20 mouse cellular contexts compared by ENCODE assay signal in genomic region chr2:65121012-65121411, GRCm38 (mm10).
DNase-seq lines count a peak whose midpoint lies in the region; ATAC-seq and TF ChIP-seq lines count a peak whose summit lies in the region.
"Had no signal": no experiment of that assay in that cellular context is flagged by ENCODE, and none has a peak within 500 bp of the region (broad histone marks: within the 10 kb centered on the region; RNA-seq: fewer than 3 reads in every experiment).

No protein-coding gene starts in this region.

- TF ChIP-seq CTCF in liver, postnatal 0 days (IDR thresholded peaks at IDR 0.05; ENCODE audit: low read depth): no peak
- no peak for TF ChIP-seq CTCF in embryonic fibroblast, embryonic 13.5 days (IDR thresholded peaks at IDR 0.05; ENCODE audit: borderline replicate concordance, insufficient read depth, low read length)

- TF ChIP-seq EP300 in liver, postnatal 0 days (IDR thresholded peaks at IDR 0.05; ENCODE audit: low read depth): no peak

- no peak for TF ChIP-seq POLR2A in embryonic fibroblast, embryonic 13.5 days (IDR thresholded peaks at IDR 0.05; ENCODE audit: low read depth, low read length)

- H3K9me3 ChIP-seq in liver, postnatal 0 days (ENCODE audit: low read length): no peaks in the 10 kb centered on the region
- no peaks in the 10 kb centered on the region for H3K9me3 ChIP-seq in liver, embryonic 12.5 days (replicated peaks)
- H3K9me3 ChIP-seq: embryonic facial prominence, embryonic 13.5 days; hindbrain, embryonic 12.5 days; intestine, embryonic 15.5 days; limb, embryonic 12.5 days; liver, embryonic 13.5 days; midbrain, embryonic 13.5 days had no signal

- no peaks in the 10 kb centered on the region for H3K27me3 ChIP-seq in liver, postnatal 0 days (ENCODE audit: insufficient read depth, low read length)
- H3K27me3 ChIP-seq in liver, embryonic 12.5 days (replicated peaks): no peaks in the 10 kb centered on the region
- H3K27me3 ChIP-seq: embryonic facial prominence, embryonic 13.5 days; hindbrain, embryonic 12.5 days; intestine, embryonic 15.5 days; limb, embryonic 12.5 days; liver, embryonic 13.5 days; midbrain, embryonic 13.5 days had no signal

- no peak overlapping the region for H3K9ac ChIP-seq in liver, postnatal 0 days (replicated peaks)
- H3K9ac ChIP-seq in liver, embryonic 12.5 days: no peak overlapping the region
- H3K9ac ChIP-seq: embryonic facial prominence, embryonic 13.5 days; hindbrain, embryonic 12.5 days; intestine, embryonic 15.5 days; limb, embryonic 12.5 days; liver, embryonic 13.5 days; midbrain, embryonic 13.5 days had no signal

- no peak for DNase-seq in liver, postnatal 0 days
- peak; percentile 58 for DNase-seq in NIH3T3 (ENCODE audit: low read depth)
- DNase-seq in urinary bladder, postnatal 4 days (ENCODE audit: low spot score in 2 of 2): no peak
- no peak for DNase-seq in kidney, postnatal 4 days
- DNase-seq: adrenal gland, postnatal 25 days; gastrocnemius, postnatal 36 days; liver, embryonic 13.5 days; lung, adult 2 months had no signal

- no peak overlapping the region for H3K4me2 ChIP-seq in liver, postnatal 0 days (ENCODE audit: low read depth, low read length)
- no peak overlapping the region for H3K4me2 ChIP-seq in liver, embryonic 12.5 days
- H3K4me2 ChIP-seq: embryonic facial prominence, embryonic 13.5 days; hindbrain, embryonic 12.5 days; intestine, embryonic 15.5 days; limb, embryonic 12.5 days; liver, embryonic 13.5 days; midbrain, embryonic 13.5 days had no signal

- ATAC-seq in liver, postnatal 0 days: peak; percentile 75
- ATAC-seq in liver, embryonic 12.5 days: no peak
- ATAC-seq: forebrain, embryonic 14.5 days; hindbrain, postnatal 0 days; intestine, embryonic 15.5 days; midbrain, embryonic 13.5 days had no signal

- H3K4me3 ChIP-seq in liver, postnatal 0 days (ENCODE audit: low read depth, low read length): no peak overlapping the region
- H3K4me3 ChIP-seq in liver, embryonic 12.5 days: no peak overlapping the region
- no peak overlapping the region for H3K4me3 ChIP-seq in embryonic fibroblast, embryonic 13.5 days (ENCODE audit: insufficient read depth, low read length)
- H3K4me3 ChIP-seq: embryonic facial prominence, embryonic 13.5 days; erythroblast, embryonic 14.5 days; hindbrain, embryonic 12.5 days; intestine, embryonic 15.5 days; left cerebral cortex, adult 2 months; limb, embryonic 12.5 days; liver, embryonic 13.5 days; midbrain, embryonic 13.5 days had no signal

- peaks cover 2% of the 10 kb centered on the region; the same call in 1 of the 2 replicates for H3K36me3 ChIP-seq in liver, postnatal 0 days (replicated peaks; ENCODE audit: insufficient read depth, low read length)
- H3K36me3 ChIP-seq in liver, embryonic 12.5 days: no peaks in the 10 kb centered on the region
- H3K36me3 ChIP-seq: embryonic facial prominence, embryonic 13.5 days; G1E; hindbrain, embryonic 12.5 days; limb, embryonic 12.5 days; midbrain, embryonic 13.5 days had no signal

- no peak overlapping the region for H3K27ac ChIP-seq in liver, postnatal 0 days (ENCODE audit: low read depth)
- no peak overlapping the region for H3K27ac ChIP-seq in liver, embryonic 12.5 days
- peak overlapping the region; percentile 35 for H3K27ac ChIP-seq in embryonic fibroblast, embryonic 13.5 days (ENCODE audit: insufficient read depth, low read length)
- H3K27ac ChIP-seq: hindbrain, embryonic 12.5 days; hindbrain, postnatal 0 days; intestine, embryonic 15.5 days; left cerebral cortex, adult 2 months; limb, embryonic 12.5 days; liver, embryonic 13.5 days; midbrain, embryonic 13.5 days had no signal

- H3K4me1 ChIP-seq in liver, postnatal 0 days (ENCODE audit: insufficient read depth): peaks cover 20% of the 10 kb centered on the region
- no peaks in the 10 kb centered on the region for H3K4me1 ChIP-seq in liver, embryonic 12.5 days
- H3K4me1 ChIP-seq in embryonic fibroblast, embryonic 13.5 days (ENCODE audit: control insufficient read depth, insufficient read depth, low read length): peaks cover 5% of the 10 kb centered on the region
- H3K4me1 ChIP-seq: hindbrain, embryonic 12.5 days; intestine, embryonic 15.5 days; liver, embryonic 13.5 days had no signal

- 43% methylated on average over 3 of the region's 3 CpGs for WGBS in liver, postnatal 0 days (ENCODE audit: insufficient replicate concordance)
- 54% methylated on average over 3 of the region's 3 CpGs for WGBS in liver, embryonic 12.5 days (ENCODE audit: insufficient replicate concordance)
